Mouse (Mus musculus): ENCODE results near the gene Sgo2a. TPM values are rescaled to one million over a fixed set of nuclear protein-coding genes. Genes with fewer than 3 reads are reported as not detected.
A peak's percentile ranks its signal among the peaks of the same experiment; 100 is the strongest.

Gene Sgo2a
- total RNA-seq, 2 experiments from 2014 or later = 0.13 to 0.56 TPM

DNA sequence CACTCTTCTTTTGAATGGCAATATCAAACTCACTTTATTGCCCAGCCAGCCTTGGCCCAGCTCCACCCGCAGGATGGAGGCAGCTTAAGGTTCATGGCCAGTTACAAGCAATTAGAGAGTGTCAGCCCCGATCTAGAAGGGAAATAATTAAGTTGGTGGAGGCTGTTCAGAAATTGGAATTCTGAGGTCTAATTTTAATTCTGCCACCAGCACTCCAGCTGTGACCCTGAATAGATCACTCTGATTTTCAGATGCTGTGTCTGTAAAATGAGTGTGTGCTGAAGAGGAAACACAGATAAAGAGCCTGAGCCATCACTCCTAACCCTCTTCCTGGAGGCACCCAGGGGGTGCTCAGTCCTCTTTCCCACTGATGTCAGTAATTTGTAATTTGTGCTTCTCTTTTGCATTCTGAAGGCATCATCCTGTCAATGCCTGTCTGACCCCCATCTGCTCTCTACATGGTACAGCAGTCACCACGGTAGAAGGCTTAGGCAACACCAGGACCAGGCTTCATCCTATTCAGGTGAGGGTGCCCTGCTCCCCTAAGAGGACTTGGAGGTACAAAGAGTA, 51.0 kb downstream of the Sgo2a start:
- intact Hi-C loops (cut with DNase I) = no loop called here
- Histone ChIP-seq H3K27ac (no peak overlapping the region), H3K4me3 (no peak overlapping the region)
- DNase-seq = no peak
- no peak for TF ChIP-seq CTCF (IDR thresholded peaks at IDR 0.05)

DNA sequence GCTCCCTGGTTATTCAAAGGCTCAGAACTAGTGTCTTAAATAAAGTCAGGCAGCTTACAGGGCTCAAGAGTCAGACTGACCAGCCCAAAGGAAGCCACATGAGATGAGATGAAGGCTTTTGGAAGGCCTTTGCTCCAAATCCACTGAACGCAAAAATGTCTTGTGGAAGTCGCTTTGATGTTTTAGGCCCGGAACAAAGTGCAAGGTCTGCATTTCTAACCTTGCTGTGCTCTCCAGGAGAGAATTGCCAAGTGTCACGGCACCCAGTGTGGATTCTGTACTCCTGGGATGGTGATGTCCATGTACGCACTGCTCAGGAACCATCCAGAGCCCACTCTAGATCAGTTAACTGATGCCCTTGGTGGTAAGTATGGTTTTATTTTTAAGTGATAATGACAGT, 53.4 kb downstream of the Sgo2a start:
- no peak for TF ChIP-seq CTCF (IDR thresholded peaks at IDR 0.05)
- no peak for DNase-seq
- H3K4me3 ChIP-seq = no peak overlapping the region
- intact Hi-C loops (cut with DNase I) = no loop called here
- no peak overlapping the region for H3K27ac ChIP-seq

DNA sequence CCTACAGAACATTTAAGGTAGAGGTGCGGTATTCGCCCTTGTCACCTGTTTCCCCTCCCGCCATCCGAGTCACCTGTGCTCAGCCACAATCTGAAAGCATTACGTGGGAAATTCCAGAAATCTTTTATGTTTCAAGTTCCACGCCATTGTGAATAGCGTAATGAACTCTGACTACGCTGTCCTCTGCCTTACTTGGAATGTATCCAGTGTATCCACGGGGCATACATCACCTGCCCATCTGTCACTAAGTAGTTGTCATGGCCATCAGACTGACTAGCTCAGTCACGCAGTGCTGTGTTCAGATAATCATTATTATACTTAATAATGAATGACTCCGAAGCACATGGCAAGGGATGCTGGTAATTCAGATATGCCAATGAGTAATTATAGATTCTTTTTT, 59.8 kb downstream of the Sgo2a start:
- no peak for TF ChIP-seq CTCF (IDR thresholded peaks at IDR 0.05)
- Histone ChIP-seq H3K27ac (no peak overlapping the region), H3K4me3 (no peak overlapping the region)
- no peak for DNase-seq
- intact Hi-C loops (cut with DNase I) = no loop called here

DNA sequence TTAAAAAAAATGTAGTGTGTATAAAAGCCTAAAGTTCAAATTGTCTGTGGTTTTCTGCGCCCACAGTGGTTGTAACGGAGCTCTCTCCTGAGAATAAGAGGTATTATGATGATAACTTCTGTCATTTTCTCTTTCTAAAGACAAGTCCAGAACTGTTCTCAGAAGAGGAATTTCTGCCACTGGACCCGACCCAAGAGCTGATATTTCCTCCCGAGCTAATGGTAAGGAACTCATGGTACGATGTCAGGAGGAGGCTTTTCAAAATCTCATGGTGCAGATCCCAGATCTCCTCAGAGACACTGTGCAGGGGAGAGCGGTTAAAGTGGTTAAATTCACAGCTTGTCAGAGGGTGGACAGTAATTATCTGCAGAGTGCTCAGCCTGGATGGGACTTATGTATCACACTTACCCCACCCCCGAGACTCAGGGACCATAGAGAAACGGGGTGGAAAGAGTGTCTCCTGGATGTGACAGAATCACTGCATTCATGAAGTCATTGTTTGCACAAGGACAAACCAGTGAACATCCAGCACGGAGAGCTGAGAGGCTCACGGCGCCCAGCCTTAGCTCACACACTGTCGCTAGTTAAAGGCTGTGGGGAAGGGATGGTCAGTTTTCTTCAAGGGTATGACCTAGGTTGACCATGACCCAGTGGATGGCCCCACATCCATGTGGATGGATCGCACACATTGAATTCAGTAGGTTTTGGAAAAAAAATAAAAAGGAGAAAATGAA, 60.5 kb downstream of the Sgo2a start:
- TF ChIP-seq CTCF (IDR thresholded peaks at IDR 0.05) = no peak
- no peak overlapping the region for H3K27ac ChIP-seq
- no peak overlapping the region for H3K4me3 ChIP-seq
- DNase-seq = no peak
- intact Hi-C loops (cut with DNase I) = no loop called here

DNA sequence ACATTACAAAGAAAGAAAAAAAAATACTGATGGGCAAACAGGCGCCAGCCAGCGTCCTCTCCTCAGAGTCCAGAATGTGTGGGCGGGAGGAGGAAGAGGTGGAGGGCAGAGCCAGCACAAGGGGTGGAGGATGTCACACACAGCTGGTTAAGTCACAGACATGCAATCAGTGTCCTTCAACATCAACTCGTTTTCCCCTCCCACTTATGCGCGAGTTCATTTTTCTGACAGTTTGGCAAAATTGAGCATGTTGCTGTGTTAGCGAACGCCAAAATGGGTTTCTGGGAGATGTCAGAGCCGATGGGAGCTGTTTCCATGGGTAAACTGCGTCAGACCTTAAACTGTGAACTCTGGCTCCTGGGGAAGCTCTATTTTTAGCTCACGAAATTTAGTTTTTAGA, 61.2 kb downstream of the Sgo2a start:
- no peak for DNase-seq
- H3K4me3 ChIP-seq = no peak overlapping the region
- H3K27ac ChIP-seq = no peak overlapping the region
- no peak for TF ChIP-seq CTCF (IDR thresholded peaks at IDR 0.05)
- intact Hi-C loops (cut with DNase I) = no loop called here

DNA sequence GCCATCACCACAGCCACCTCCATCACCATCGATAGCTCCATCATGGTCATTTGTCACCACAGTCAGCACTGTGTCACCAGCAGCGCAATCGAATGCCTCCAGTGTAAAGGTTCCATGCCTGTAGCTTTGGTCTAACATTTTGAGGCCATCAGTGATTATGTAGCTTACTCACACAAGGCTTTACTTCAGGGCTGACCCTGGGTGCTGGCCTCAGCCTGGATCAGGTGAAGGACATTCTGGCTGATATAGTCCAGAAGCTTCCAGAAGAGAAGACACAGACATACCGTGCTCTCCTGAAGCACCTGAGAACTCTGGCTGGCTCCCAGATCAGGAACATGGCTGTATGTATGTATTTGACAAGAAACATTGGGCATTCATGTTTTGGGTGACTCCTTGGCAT, 63.1 kb downstream of the Sgo2a start:
- intact Hi-C loops (cut with DNase I) = no loop called here
- DNase-seq = no peak
- no peak overlapping the region for H3K4me3 ChIP-seq
- TF ChIP-seq CTCF (IDR thresholded peaks at IDR 0.05) = no peak
- H3K27ac ChIP-seq = no peak overlapping the region

DNA sequence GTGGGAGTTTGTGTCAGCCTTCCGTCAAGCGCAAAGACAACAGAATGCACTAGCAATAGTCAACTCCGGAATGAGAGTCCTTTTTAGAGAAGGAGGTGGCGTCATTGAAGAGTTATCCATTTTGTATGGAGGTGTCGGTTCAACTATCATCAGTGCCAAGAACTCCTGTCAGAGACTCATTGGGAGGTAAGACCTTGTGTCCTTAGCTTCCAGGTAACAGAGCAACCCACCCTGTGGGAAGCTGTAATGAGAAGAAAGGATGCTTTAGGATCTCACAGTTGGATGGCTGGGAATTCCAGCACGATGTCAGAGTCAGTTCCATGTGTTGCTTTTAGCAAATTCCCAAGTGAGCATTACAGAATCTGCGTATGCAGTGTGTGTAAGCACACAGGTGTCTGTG, 66.4 kb downstream of the Sgo2a start:
- no peak overlapping the region for H3K27ac ChIP-seq
- no peak for DNase-seq
- intact Hi-C loops (cut with DNase I) = no loop called here
- H3K4me3 ChIP-seq = no peak overlapping the region
- no peak for TF ChIP-seq CTCF (IDR thresholded peaks at IDR 0.05)

DNA sequence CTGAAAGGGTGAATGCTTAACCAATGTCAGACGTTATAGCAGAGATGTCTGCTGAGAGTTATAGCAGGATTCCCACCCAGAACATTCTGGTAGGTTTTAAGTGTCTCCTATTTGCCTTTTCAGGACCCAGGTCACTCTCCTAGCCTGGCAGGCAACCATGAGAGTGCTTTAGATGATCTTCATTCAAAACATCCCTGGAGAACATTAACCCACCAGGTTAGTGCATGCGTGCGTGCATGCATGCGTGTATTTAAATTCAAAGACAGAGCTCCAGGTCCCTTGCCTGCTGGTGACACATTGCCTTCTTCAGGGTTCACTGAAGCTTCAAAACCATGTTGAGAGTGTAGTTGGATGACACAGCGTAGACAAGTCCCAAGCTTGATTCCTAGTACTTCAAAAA, 69.4 kb downstream of the Sgo2a start:
- no peak for TF ChIP-seq CTCF (IDR thresholded peaks at IDR 0.05)
- no peak for DNase-seq
- intact Hi-C loops (cut with DNase I) = no loop called here
- no peak overlapping the region for H3K4me3 ChIP-seq
- peak overlapping the region; percentile 64 for H3K27ac ChIP-seq

DNA sequence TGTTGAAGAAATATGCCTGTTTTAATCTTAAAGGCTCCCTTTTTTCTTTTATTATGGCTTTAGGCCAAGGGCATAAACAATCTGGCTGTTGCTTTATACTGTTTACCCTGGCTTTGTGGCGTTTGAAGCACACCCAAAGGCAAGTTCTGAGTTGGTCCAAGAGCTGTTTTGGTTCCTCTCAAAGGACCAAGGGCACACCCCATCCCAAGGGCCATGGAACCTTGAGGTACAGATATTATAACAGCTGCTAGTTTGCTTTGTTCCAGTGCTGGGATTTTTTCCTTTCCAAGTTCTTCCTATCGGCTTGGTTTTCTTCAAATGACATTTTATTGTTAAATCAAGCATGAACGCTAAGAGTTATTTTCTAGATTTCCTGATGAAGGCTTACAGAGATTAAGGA, 69.8 kb downstream of the Sgo2a start:
- no peak overlapping the region for H3K4me3 ChIP-seq
- intact Hi-C loops (cut with DNase I) = no loop called here
- peak; percentile 37 for DNase-seq
- peak overlapping the region; percentile 64 for H3K27ac ChIP-seq
- no peak for TF ChIP-seq CTCF (IDR thresholded peaks at IDR 0.05)

DNA sequence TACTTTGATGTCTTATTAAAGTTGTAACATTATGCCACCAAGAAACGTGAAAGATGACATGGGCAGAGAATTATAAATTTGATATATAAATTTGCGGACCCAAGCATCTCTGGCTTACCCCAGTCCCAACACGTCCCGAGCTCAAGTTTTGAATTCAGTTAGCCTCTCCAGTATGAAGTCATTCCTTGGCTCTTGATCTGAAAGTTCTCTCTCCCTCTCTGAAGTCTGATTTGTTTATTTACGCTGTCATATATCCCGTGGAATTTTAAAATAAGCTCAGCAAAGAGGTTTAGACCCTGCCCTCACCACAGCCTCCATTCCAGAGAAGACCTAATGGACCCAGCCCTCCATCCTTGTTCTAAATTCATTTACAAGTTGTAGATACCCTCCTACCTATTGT, 73.4 kb downstream of the Sgo2a start:
- no peak for TF ChIP-seq CTCF (IDR thresholded peaks at IDR 0.05)
- intact Hi-C loops (cut with DNase I) = no loop called here

DNA sequence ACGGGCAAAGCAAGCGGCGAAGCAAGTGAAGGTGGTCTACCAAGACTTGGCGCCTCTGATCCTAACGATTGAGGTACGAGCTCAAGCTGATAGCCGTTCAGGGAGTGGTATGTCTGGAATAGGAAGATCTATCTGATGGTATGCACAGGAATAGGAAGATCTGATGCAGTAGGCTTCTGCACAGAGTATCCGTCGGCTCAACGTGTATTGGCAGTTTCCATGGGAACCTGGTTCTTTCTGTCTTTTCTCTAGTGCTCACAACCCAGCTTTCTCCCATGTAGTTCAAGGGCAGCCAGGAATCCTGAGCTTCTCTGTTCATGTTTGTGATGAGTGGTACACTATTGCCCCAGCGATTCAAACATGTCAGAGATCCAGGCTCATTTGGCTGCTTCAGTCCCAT, 74.3 kb downstream of the Sgo2a start:
- intact Hi-C loops (cut with DNase I) = no loop called here

More for the DNA sequence above, 73.4 kb downstream of the Sgo2a start:
- H3K27ac ChIP-seq = no peak overlapping the region
- H3K4me3 ChIP-seq = no peak overlapping the region
- DNase-seq = no peak

DNA sequence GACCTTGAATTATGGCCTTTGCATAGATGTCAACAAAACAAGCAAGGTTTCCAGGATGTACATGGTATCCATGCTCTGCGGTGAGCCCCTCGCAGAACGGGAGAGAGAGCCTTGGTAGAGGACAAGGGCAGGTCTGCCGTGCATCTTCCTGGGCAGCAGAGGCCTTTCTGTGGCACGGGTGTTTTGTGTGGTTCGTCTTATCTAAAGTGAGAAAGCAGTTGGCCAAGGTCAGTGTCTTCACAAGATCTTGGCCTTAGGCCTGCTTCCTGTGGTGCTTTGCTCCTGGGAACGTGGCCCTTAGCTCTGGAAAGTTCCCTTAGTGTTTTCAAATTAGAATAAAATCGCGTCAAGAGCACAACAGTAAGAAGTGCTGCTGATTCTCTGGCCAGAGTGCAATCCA, 75.2 kb downstream of the Sgo2a start:
- Histone ChIP-seq H3K27ac (no peak overlapping the region), H3K4me3 (no peak overlapping the region)
- no peak for DNase-seq
- intact Hi-C loops (cut with DNase I) = no loop called here
- TF ChIP-seq CTCF (IDR thresholded peaks at IDR 0.05) = no peak

More for the DNA sequence above, 74.3 kb downstream of the Sgo2a start:
- Histone ChIP-seq H3K27ac (no peak overlapping the region), H3K4me3 (no peak overlapping the region)
- no peak for TF ChIP-seq CTCF (IDR thresholded peaks at IDR 0.05)
- DNase-seq = no peak

DNA sequence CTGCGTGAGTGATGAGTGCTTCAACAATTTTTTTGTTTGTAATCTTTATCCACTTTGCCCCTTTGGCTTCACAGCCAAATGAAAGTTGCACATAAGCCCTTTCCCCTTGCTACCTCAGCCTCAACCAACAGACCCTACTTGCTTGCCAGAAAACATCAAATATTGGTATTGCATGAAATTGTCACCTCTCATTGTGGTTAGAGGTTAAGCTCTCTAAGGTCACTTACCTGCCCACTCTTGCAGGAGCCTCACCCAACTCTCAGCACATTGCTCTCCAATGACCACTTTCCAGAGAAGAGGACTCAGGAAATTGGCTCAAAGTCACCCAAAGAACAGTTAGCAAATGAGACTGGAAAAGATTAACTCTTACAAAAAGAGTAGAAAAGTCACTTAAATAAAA, 75.7 kb downstream of the Sgo2a start:
- no peak overlapping the region for H3K4me3 ChIP-seq
- no peak for TF ChIP-seq CTCF (IDR thresholded peaks at IDR 0.05)
- no peak for DNase-seq
- no peak overlapping the region for H3K27ac ChIP-seq
- intact Hi-C loops (cut with DNase I) = no loop called here

DNA sequence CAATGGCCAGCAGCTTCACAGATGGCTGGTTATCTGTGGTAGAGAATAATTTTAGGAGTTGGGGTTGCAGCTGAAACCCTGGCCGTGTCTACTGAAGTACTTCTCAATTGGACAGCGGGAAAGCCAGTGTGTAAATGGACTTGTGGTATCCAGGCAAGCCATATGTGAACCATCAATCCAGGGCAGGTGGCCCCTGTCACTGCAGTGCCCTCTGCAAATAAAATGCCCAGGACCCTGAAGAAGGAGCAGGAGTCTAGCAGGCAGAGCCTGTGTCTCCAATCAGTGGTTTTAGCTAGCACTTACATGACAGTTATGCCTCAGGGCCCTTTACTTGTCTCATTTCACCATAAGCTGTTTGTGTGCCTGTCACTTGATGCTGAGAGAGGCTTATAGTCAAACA, 76.6 kb downstream of the Sgo2a start:
- no peak overlapping the region for H3K4me3 ChIP-seq
- intact Hi-C loops (cut with DNase I) = no loop called here
- TF ChIP-seq CTCF (IDR thresholded peaks at IDR 0.05) = no peak
- no peak for DNase-seq
- no peak overlapping the region for H3K27ac ChIP-seq
